Mouse (Mus musculus): ENCODE measurements at regions not wholly inside any gene's neighbourhood (a gene's known extent, or its start where the extent isn't known, plus 50 kb on each side); places are given as distances from the start of the nearest gene placed in this dataset.

GRCm38 (mm10) chr16:93287520-93287919 is 316.3 kb downstream of the Setd4 start:
- DNase-seq (ENCODE audit: extremely low spot score in 1 of 2, low spot score in 1 of 2), result no peak

DNA sequence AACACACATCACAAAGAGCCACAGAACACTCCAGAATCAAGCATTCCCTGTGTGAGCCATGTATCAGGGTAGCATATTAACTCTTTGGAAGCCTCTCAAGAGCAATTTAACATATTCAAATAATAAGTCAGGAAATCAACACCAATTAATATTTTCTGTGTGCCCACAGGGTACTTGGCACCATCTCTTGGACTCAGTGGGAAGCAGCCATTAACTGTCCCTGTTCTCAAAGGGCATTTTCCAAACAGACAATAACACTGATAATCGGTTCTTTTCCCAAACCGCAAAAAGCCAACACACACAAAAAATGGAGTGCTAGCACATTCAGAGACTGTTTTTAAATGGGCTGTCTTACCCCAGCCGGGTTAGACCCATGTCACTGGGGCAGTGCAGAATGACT is 317.0 kb downstream of the Setd4 start:
- DNase-seq (ENCODE audit: extremely low spot score in 1 of 2, low spot score in 1 of 2), result no peak

GRCm38 (mm10) chr16:93285191-93285590 is 318.7 kb downstream of the Setd4 start:
- DNase-seq (ENCODE audit: extremely low spot score in 1 of 2, low spot score in 1 of 2), result no peak

DNA sequence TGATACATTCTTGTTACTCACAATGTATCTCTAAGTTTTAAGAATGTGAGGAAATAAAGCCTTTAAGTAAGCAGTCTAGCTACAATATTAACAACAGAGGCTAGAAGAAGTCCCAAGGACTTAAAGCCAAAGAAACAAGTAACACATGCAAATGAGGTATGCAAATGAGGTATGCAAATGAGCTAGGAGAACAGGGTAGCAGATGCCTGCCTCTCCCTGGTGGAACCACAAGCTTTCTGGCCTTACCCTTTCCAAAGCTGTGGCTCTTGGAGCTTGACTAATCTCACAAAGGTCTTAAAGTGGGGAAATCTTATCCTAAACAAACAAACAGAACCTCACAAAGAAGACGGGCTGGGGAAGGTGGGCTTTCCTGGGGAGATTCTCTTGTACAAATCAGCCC is 322.1 kb downstream of the Setd4 start:
- DNase-seq (ENCODE audit: extremely low spot score in 1 of 2, low spot score in 1 of 2), result peak in 1 of 2 experiments; percentile 6

GRCm38 (mm10) chr16:93272636-93273035 is 331.2 kb downstream of the Setd4 start:
- no peak for DNase-seq (ENCODE audit: extremely low spot score in 1 of 2, low spot score in 1 of 2)

- no peak for DNase-seq (ENCODE audit: extremely low spot score in 1 of 2, low spot score in 1 of 2)
Observed at GRCm38 (mm10) chr16:93272146-93272545, 331.7 kb downstream of the Setd4 start.

GRCm38 (mm10) chr16:93264061-93264585 is 339.7 kb downstream of the Setd4 start:
- no peak for DNase-seq (ENCODE audit: extremely low spot score in 1 of 2, low spot score in 1 of 2)

GRCm38 (mm10) chr16:93263141-93263815 is 340.6 kb downstream of the Setd4 start:
- no peak for DNase-seq (ENCODE audit: extremely low spot score in 1 of 2, low spot score in 1 of 2)

DNA sequence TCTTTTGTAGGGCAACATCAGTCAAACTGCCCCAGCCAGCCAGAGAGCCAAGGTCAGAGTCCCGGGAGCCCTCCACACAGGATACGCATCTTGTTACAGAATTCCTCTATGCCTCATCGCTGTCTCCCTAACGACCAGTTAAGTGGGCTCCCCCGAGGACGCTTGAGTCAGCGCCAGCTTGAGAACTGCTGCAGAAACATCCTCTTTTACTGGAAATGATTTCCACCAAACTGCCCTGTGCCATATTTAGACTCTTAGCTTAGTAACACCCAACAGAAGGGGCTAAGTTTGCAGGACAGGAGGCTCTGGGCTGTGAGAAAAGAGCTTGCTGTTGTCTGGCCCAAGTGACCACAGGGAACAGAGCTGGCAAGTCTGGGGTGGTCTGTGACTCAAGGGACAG is 357.0 kb downstream of the Setd4 start:
- peak; percentile 9 to 47 for DNase-seq (ENCODE audit: extremely low spot score in 1 of 2, low spot score in 1 of 2)

DNA sequence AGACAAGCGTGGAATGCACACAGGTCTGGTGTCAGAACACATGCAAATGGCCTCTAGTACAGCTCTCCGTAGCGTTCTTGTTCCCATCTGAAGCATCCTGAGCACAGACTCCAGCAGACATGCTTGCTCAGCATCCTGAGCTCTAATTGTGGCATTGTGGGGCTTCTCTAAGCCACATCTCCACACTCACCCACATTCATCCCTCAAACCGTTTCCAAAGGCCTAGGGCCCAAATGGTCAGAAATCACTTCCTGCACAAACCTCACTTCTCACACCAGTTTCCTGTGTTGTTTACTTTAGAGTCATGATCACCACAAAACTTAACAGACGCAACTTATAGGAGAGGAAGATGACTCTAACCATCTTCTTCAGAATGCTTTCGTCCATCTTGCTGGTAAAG is 358.1 kb downstream of the Setd4 start:
- no peak for DNase-seq (ENCODE audit: extremely low spot score in 1 of 2, low spot score in 1 of 2)

- DNase-seq (ENCODE audit: extremely low spot score in 1 of 2, low spot score in 1 of 2), result no peak
Observed at GRCm38 (mm10) chr16:93238898-93239297, 365.0 kb downstream of the Setd4 start.

GRCm38 (mm10) chr16:93238326-93238725 is 365.5 kb downstream of the Setd4 start:
- no peak for DNase-seq (ENCODE audit: extremely low spot score in 1 of 2, low spot score in 1 of 2)

DNA sequence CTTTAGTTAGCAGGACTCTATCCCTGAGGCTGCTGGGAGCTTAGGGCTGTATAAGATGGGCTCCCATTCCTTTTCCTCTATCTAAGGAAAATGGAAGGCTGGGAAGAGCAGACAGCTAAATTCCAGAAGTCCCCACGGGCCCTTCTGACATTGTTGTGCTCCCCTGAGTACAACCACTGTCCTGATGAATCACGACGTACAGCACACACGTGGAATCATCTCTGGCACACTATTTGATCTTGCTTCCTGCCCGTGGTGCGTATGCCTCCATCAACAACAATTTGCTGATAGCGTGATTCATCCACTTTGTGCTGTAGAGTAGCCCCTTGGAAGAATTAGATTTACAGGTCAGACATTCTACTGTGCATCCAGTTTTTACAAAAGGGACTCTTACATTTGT is 378.2 kb downstream of the Setd4 start:
- DNase-seq (ENCODE audit: extremely low spot score in 1 of 2, low spot score in 1 of 2), result no peak

GRCm38 (mm10) chr16:93225196-93225595 is 378.7 kb downstream of the Setd4 start:
- no peak for DNase-seq (ENCODE audit: extremely low spot score in 1 of 2, low spot score in 1 of 2)

GRCm38 (mm10) chr16:93219731-93220130 is 384.1 kb downstream of the Setd4 start:
- DNase-seq (ENCODE audit: extremely low spot score in 1 of 2, low spot score in 1 of 2), result no peak

- DNase-seq (ENCODE audit: extremely low spot score in 1 of 2, low spot score in 1 of 2), result no peak
Observed at GRCm38 (mm10) chr16:93218402-93218801, 385.5 kb downstream of the Setd4 start.

DNA sequence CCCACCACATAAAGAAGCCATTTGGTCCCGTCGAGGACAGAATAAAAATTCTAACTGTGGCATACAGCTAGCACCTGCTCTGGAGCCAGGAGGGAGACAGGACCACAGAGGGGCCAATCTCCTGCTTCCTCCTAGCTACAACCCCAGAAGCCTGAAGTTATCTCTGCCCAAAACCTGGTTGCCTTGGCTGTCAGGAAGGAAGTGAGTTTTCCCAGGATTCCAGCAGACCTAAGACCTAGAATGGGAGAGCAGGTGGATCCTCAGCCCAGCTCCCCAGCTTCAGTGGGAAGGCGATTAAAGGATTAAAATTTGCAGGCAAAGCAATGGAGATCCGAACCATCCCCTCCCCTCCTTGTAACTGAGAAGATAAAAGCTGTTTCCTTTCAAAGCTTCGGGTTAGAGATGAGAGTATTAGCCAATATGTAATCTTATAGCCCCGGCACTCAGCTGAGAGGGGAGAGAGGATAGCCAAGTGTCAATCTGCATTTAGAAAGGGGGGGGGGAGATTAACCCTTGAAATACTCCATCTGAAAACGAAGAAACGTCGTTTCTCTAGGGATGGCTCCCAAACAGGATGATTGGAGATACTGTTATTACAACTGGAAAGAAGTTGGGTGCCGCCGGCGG is 386.1 kb downstream of the Setd4 start:
- DNase-seq (ENCODE audit: extremely low spot score in 1 of 2, low spot score in 1 of 2), result no peak

DNA sequence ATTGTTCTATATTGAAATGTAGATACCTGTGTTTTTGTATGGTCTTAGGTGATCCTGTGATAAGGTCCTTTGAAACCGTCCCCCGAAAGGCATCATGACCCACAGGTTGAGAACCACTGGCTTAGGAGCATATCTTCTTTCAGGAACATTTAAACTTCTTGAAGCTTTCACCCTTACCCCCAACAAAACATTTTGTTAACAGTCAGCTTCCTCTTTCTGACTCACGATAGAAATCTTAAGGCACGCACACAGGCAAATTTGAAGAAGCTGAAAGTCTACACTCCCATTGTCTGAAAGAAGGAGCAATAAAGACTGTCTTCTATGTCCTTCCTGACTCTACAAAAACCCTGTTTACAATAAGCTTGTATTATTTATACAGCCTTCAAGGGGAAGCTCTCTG is 388.2 kb downstream of the Setd4 start:
- DNase-seq (ENCODE audit: extremely low spot score in 1 of 2, low spot score in 1 of 2), result no peak

- no peak for DNase-seq (ENCODE audit: extremely low spot score in 1 of 2, low spot score in 1 of 2)
Observed at GRCm38 (mm10) chr16:93213618-93214017, 387.7 kb upstream of the Runx1 start.

GRCm38 (mm10) chr16:93207675-93208074 is 381.7 kb upstream of the Runx1 start:
- no peak for DNase-seq (ENCODE audit: extremely low spot score in 1 of 2, low spot score in 1 of 2)

- DNase-seq (ENCODE audit: extremely low spot score in 1 of 2, low spot score in 1 of 2), result no peak
Observed at GRCm38 (mm10) chr16:93207217-93207616, 381.3 kb upstream of the Runx1 start.

- no peak for DNase-seq (ENCODE audit: extremely low spot score in 1 of 2, low spot score in 1 of 2)
Observed at GRCm38 (mm10) chr16:93206325-93206724, 380.4 kb upstream of the Runx1 start.
